Mouse (Mus musculus): ENCODE data around the gene Atrip. TPM values are rescaled to one million over a fixed set of nuclear protein-coding genes. Genes with fewer than 3 reads are reported as not detected.

Gene Atrip
- polyA plus RNA-seq (2014; fragmentation: Illumina TruSeq; extraction: RNeasy Lipid Tissue Mini Kit (QIAGEN cat#74804); ENCODE audit: low replicate concordance), result 2.8 TPM

DNA sequence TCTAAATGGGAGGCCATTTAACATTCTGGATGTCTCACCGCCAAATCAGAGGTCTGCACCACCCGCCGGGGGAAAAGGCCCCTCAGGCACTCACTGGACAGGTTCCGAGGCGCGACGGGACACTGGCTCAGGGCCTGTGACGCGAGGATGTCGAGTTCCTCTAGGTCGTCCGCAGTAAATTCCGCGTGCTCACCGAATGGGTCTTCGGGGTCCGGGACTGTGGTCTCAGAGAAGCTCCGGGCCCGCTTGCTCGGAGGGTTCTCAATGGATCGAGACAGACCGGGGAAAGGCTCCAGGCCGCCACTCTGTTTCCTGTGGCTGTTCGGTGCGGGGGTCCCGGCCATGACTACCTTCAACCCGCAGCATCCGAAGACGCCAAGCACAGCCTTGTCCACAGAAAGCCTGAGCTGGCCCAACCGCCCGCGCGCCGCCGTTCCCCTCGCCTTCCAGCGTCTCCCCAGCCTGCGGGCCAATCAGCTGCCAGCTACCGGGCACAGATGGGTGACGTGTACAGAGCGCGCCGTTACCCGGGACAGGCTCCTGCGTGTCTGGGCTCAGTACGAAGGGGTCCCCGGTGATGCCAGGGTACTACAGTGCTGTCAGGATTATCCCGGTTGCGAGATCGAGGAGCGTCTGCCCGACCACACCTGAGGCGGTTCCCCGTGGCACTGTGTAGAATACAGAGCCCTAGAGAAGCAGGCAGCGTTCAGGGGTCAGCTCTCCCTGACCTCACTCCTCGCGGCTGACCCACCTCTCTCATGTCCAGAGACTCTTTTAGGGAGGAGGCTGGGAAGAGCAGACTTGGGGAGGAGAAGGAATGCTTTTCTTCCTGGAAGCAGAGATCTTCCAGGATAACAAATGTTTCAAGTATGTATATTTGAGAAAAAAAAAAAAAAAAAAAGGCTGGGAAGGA lies at the start of gene Atrip:
TSS of gene Atrip (minus strand) at position 464 of the 913 bp plus-strand sequence.

DNA sequence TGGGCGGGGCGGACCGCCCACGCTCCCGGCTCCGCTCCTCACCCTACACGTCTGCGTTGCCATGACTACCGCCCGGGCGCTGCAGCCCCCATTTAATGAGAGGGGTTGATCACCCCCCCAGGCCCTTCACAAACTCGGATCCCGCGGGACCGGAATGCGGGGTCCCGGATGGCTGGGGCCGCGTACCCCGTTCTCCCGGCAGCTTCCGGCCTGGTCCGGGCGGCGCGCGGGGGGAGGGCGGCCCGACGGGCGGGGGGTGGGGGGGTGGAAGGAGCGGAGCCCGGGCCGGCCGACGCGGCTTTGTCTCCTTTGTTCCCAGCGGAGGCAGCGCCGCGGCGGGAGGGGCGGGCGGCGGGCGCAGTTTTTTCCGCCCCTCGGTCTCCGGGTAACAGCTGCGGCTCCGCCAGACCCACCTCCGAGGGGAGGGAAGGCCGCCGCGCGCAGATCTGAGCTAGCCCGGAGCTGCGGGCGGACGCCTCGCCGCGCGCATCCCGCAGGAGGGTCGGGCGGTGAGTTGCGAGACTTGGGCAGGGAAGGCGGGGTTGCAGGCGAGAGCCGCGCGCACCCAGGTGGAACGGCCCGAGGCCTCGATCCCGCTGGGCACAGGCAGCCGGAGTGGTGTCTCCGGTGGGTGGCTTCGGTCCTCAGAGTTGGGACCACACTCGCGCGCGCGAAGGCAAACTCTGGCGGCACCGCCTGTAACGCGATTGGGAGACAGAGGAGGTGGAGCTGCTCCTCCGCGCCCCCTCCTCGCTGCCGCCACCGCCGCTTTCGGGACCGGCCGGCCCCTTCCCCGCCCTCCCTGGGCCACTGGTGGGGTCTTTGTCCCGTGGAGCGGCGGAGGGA lies 21.4 kb upstream of the Atrip start, which contains the start of gene Plxnb1:
TSS of gene Plxnb1 (plus strand) at position 253 of the 846 bp plus-strand sequence.

DNA sequence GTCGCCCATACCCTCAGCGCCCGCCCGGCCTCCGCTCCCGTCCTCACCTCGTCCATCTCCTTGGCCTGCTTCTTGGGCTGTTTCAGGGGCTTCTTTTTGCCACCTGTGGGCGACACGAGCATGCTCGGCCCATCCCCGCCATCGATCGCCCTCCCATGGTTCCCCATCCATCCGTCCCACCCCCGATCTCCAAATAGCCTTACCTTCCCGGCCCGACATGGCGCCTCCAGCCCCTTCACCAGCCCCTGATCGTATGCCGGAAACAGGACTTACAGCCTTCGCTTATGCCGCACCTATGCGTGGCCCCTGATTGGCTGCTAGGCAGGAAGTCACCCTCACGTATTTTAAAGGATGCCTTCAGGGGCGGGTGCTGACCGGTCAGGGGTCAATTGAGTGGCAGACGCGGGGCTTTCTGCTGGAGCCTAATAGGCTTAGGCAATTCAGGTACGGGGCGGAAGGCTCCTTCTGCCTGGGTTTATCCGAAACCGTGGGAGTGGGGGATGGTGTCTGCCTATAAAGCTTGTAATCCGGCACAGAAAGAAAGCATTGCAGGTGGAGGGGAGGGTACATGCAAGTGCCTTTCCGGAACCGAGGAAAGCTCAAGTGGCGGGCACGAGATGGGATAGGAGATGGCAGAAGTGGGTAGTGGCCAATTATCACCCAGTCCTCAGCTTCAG lies 8.3 kb upstream of the Atrip start, which contains the start of the genes Ccdc51 and Tma7:
TSS of gene Ccdc51 (plus strand) at position 370 of the 677 bp plus-strand sequence.
TSS of gene Tma7 (minus strand) at position 464 of the 677 bp plus-strand sequence.

DNA sequence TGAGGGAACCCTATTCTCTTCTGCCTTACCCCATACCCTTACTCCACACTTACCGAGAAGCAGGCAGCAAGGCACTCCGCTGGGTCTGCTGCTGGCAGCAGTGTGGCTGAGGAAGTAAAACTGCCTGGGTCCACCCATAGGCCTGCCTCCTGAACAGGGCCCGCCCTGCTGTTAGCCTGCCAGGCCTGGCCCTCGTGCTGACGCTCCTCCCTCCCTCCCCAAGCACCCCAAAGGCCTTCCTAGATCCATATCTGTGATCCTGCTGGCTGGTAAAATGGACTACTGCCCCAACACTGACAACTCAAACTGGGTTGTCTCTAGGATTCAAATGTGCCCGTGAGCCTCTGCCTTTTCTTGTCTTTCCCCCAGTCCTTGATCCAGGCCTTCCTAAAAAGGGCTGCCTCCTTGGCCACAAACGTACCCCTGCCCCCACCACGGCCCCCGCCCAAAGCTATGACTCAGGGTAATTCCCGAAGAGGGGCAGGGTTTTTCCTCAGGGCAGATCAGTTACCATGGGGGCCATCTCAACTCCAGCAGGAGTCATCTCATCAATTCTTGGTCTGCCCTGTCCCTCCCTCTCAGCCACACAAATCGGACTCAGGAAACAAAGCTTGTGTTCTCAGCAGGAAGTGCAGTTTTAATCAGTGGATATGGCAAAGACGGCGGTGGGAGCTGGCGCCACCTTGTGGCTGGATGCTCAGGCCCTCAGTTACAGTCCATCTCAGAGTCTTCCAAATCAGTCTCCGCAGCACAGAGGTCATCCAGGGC lies 14.6 kb downstream of the Atrip start, which contains the start of gene Trex1:
TSS of gene Trex1 (minus strand) at position 599 of the 768 bp plus-strand sequence.

DNA sequence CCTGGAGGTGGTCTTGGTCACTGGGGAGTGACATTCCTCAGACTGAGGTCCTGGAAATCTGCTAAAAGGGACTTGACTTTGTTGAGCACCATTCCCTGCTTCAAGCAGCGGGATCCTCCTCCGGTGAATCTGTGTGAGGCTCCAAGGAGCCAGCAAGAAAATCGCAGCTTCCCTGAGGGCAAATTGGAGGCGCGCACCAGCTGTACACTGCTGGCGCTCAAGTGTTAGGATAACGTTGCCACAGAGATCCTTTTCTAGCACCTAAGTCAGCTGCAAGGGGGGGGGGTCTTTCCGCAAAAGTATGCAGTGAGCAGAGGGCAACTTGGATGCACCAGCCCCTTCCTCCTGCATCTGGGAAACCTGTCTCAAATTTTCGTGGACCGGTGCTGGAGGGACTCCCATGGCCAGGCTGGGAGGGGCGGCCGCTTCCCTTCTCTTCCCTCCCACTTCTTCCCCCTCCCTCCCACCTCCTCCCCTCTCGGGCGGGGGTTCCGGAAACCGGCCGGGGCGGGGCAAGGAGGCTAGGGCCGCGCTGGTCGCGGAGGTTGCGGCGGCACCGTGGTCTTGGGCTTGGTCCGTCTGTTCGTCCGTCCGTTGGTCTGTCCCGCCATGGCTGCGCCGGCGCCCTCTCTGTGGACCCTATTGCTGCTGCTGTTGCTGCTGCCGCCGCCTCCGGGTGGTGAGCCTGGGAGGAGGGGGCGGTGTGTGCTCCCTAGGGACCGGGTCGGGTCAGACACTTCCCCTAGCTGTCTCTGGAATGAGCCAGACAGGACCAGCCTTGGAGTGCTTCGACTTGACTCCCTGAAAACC lies 35.6 kb downstream of the Atrip start, which contains the start of gene Shisa5:
TSS of gene Shisa5 (plus strand) at position 480 of the 810 bp plus-strand sequence.

Other genes with a start within 250 kb of the Atrip start
- gene Celsr3, start 247.8 kb downstream of the Atrip start, polyA plus RNA-seq (2014; fragmentation: Illumina TruSeq; extraction: RNeasy Lipid Tissue Mini Kit (QIAGEN cat#74804); ENCODE audit: low replicate concordance), result not detected
- gene Slc26a6, start 220.8 kb downstream of the Atrip start, polyA plus RNA-seq (2014; fragmentation: Illumina TruSeq; extraction: RNeasy Lipid Tissue Mini Kit (QIAGEN cat#74804); ENCODE audit: low replicate concordance), result 23.9 TPM
- 0.82 TPM for gene Tmem89, start 159.5 kb downstream of the Atrip start, polyA plus RNA-seq (2014; fragmentation: Illumina TruSeq; extraction: RNeasy Lipid Tissue Mini Kit (QIAGEN cat#74804); ENCODE audit: low replicate concordance)
- gene Uqcrc1, start 137.5 kb downstream of the Atrip start, polyA plus RNA-seq (2014; fragmentation: Illumina TruSeq; extraction: RNeasy Lipid Tissue Mini Kit (QIAGEN cat#74804); ENCODE audit: low replicate concordance), result 42.5 TPM
- gene Col7a1, start 120.5 kb downstream of the Atrip start, polyA plus RNA-seq (2014; fragmentation: Illumina TruSeq; extraction: RNeasy Lipid Tissue Mini Kit (QIAGEN cat#74804); ENCODE audit: low replicate concordance), result not detected
- gene Ucn2, start 88.1 kb downstream of the Atrip start, polyA plus RNA-seq (2014; fragmentation: Illumina TruSeq; extraction: RNeasy Lipid Tissue Mini Kit (QIAGEN cat#74804); ENCODE audit: low replicate concordance), result not detected
- 2.8 TPM for gene Pfkfb4, start 82.3 kb downstream of the Atrip start, polyA plus RNA-seq (2014; fragmentation: Illumina TruSeq; extraction: RNeasy Lipid Tissue Mini Kit (QIAGEN cat#74804); ENCODE audit: low replicate concordance)
- 11.5 TPM for gene Shisa5, start 35.6 kb downstream of the Atrip start, polyA plus RNA-seq (2014; fragmentation: Illumina TruSeq; extraction: RNeasy Lipid Tissue Mini Kit (QIAGEN cat#74804); ENCODE audit: low replicate concordance)
- not detected for gene Trex1, start 14.4 kb downstream of the Atrip start, polyA plus RNA-seq (2014; fragmentation: Illumina TruSeq; extraction: RNeasy Lipid Tissue Mini Kit (QIAGEN cat#74804); ENCODE audit: low replicate concordance)
- gene Ccdc51, start 8.4 kb upstream of the Atrip start, polyA plus RNA-seq (2014; fragmentation: Illumina TruSeq; extraction: RNeasy Lipid Tissue Mini Kit (QIAGEN cat#74804); ENCODE audit: low replicate concordance), result 1.1 TPM
- 1,283 TPM for gene Tma7, start 8.5 kb upstream of the Atrip start, polyA plus RNA-seq (2014; fragmentation: Illumina TruSeq; extraction: RNeasy Lipid Tissue Mini Kit (QIAGEN cat#74804); ENCODE audit: low replicate concordance)
- gene Plxnb1, start 21.3 kb upstream of the Atrip start, polyA plus RNA-seq (2014; fragmentation: Illumina TruSeq; extraction: RNeasy Lipid Tissue Mini Kit (QIAGEN cat#74804); ENCODE audit: low replicate concordance), result 0.07 TPM
- not detected for gene Fbxw21, start 87.9 kb upstream of the Atrip start, polyA plus RNA-seq (2014; fragmentation: Illumina TruSeq; extraction: RNeasy Lipid Tissue Mini Kit (QIAGEN cat#74804); ENCODE audit: low replicate concordance)
- gene Fbxw13, start 121.9 kb upstream of the Atrip start, polyA plus RNA-seq (2014; fragmentation: Illumina TruSeq; extraction: RNeasy Lipid Tissue Mini Kit (QIAGEN cat#74804); ENCODE audit: low replicate concordance), result not detected
- gene Fbxw20, start 160.6 kb upstream of the Atrip start, polyA plus RNA-seq (2014; fragmentation: Illumina TruSeq; extraction: RNeasy Lipid Tissue Mini Kit (QIAGEN cat#74804); ENCODE audit: low replicate concordance), result not detected
- not detected for gene Fbxw14, start 213.6 kb upstream of the Atrip start, polyA plus RNA-seq (2014; fragmentation: Illumina TruSeq; extraction: RNeasy Lipid Tissue Mini Kit (QIAGEN cat#74804); ENCODE audit: low replicate concordance)